Mouse (Mus musculus) myocyte (in vitro differentiated cells): Measurements from ENCODE around the gene Cpt2.

Experiments used
- POLR2AphosphoS2 ChIP-seq: IDR thresholded peaks from one replicate; pipeline ENCODE4 v1.6.1; 2011; ENCODE audit warnings: low read depth, control low read depth; ENCODE audit not compliant: insufficient read length
- USF1 ChIP-seq: IDR thresholded peaks from one replicate; pipeline ENCODE4 v1.6.1; 2011; ENCODE audit warnings: low read depth, mild to moderate bottlenecking, control low read depth, moderate library complexity

DNA sequence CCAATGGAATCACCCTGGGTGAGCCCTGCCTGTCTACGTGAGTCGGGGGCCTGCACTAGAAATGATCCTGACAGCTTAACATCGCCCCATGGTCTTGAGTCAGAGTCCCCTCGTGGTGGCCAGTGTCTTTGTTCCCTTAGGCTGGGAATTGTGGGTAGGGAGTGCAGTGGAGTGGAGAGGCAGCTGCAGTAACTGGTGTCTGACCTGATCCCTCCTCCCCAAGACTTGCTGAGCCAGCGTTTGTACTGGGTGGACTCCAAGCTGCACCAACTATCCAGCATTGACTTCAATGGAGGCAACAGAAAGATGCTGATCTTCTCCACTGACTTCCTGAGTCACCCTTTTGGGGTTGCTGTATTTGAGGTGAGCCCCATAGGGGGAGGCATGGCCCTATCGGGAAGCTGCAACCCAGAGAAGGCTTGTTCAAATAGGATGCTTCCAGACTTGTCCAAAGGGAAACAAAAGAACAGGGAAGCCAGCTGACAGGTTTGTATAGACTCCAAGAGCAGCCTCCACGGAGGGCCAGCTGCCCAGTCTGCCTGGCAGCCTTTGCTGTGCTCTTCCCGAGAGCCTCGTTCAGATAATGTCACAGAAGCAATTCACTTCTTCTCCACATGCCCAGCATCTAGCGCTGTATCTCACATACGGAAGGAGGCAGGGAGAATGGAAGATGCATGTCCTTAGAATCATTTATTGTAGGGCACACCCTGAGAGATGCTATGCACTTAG lies 66.3 kb downstream of the Cpt2 start:
- TF ChIP-seq POLR2AphosphoS2 (no peak), USF1 (no peak)
